Mouse (Mus musculus) macrophage (primary cell): ENCODE results near the gene Olfr166. TPM values are rescaled to one million over a fixed set of nuclear protein-coding genes. Genes with fewer than 3 reads are reported as not detected.
"Not testable (repeated sequence)": the region's sequence is repeated elsewhere in the genome, so short reads cannot be mapped to it uniquely, and the experiment has no call there.

Experiments used
- H3K27ac ChIP-seq: fragments of 350-480 bp; formaldehyde crosslinking; 2 replicates; pipeline ENCODE4 v1.9.0; 2021
- H3K36me3 ChIP-seq: fragments of 350-480 bp; formaldehyde crosslinking; 2 replicates; pipeline ENCODE4 v1.9.0; 2021; ENCODE audit errors: inconsistent target
- H3K4me3 ChIP-seq: fragments of 350-480 bp; formaldehyde crosslinking; 2 replicates; pipeline ENCODE4 v1.9.0; 2021; ENCODE audit errors: inconsistent target
- H3K79me2 ChIP-seq: fragments of 350-480 bp; formaldehyde crosslinking; 2 replicates; pipeline ENCODE4 v1.9.0; 2021; ENCODE audit errors: inconsistent target
- WGBS: methylation state at CpG from one replicate; pipeline ENCODE4 v1.1.7; 2026; ENCODE audit warnings: inconsistent platforms; ENCODE audit not compliant: missing documents; 5-methylcytosine and 5-hydroxymethylcytosine counted together
- polyA plus RNA-seq: library from polyadenylated mRNA; stranded (reverse); fragments of 250-400 nt; gene quantifications from 3 replicates; pipeline ENCODE4 v1.2.4, GENCODE M21; 2018; ENCODE audit warnings: inconsistent platforms
- total RNA-seq, 78 experiments: library from RNA; depleted of rRNA; stranded (reverse); fragments of 250-400 nt; gene quantifications; 1 replicate in 9 of 78; 2 replicates in 24 of 78; 3 replicates in 43 of 78; 4 replicates in 2 of 78; pipeline ENCODE4 v1.2.4; 2018; ENCODE audit warnings: inconsistent platforms in 56 of 78

Olfr166 gene
- not detected for total RNA-seq (2018; cell fraction: chromatin; rRNA removed)
- not detected for total RNA-seq (2018; cell fraction: cytosol; rRNA removed)
- total RNA-seq (2018; cell fraction: nucleus; rRNA removed): not detected
- polyA plus RNA-seq: not detected in 3 replicates

- no peaks in the 10 kb centered on the region for H3K79me2 ChIP-seq
- no peaks in the 10 kb centered on the region for H3K36me3 ChIP-seq
- no peak within 1 kb of the TSS for H3K27ac ChIP-seq
- no peak within 1 kb of the TSS for H3K4me3 ChIP-seq
Observed at GRCm38 (mm10) chr16:19483394-19483793, at the start of gene Olfr166. Olfr166 (plus strand) TSS chr16:19483694.

GRCm38 (mm10) chr16:19458741-19459140 lies 24.8 kb upstream of the Olfr166 start:
- not testable (repeated sequence) for H3K36me3 ChIP-seq, H3K4me3 ChIP-seq, H3K79me2 ChIP-seq, H3K27ac ChIP-seq
- 93% methylated on average over 4 of the region's 4 CpGs for WGBS

- Histone ChIP-seq H3K4me3 (no peak overlapping the region), H3K79me2 (no peaks in the 10 kb centered on the region), H3K27ac (no peak overlapping the region), H3K36me3 (no peaks in the 10 kb centered on the region)
- 100% methylated on average over 1 of the region's 1 CpGs for WGBS
Observed at GRCm38 (mm10) chr16:19464365-19464764, 19.1 kb upstream of the Olfr166 start.

- H3K27ac ChIP-seq: no peak within 1 kb of the TSS
- no peaks in the 10 kb centered on the region for H3K79me2 ChIP-seq
- WGBS: 83% methylated on average over 2 of the region's 2 CpGs
- H3K4me3 ChIP-seq: no peak within 1 kb of the TSS
- no peaks in the 10 kb centered on the region for H3K36me3 ChIP-seq
Observed at GRCm38 (mm10) chr16:19522166-19522565, 38.7 kb downstream of the Olfr166 start, which contains the start of gene Olfr167. Olfr167 (minus strand) TSS chr16:19522266.

- Histone ChIP-seq H3K27ac (no peak within 1 kb of the TSS), H3K36me3 (no peaks in the 10 kb centered on the region), H3K4me3 (no peak within 1 kb of the TSS)
Observed at GRCm38 (mm10) chr16:19535455-19535854, 52.0 kb downstream of the Olfr166 start, which contains the start of gene Olfr168. Olfr168 (minus strand) TSS chr16:19535555.

More at GRCm38 (mm10) chr16:19535455-19535854, 52.0 kb downstream of the Olfr166 start, which contains the start of gene Olfr168:
- H3K79me2 ChIP-seq: no peaks in the 10 kb centered on the region

Other genes starting within 250 kb of the Olfr166 start
- not detected in 3 replicates for gene Olfr164, start 169.6 kb upstream of the Olfr166 start, polyA plus RNA-seq
- gene Olfr165, start 60.6 kb upstream of the Olfr166 start, polyA plus RNA-seq: not detected in 3 replicates
- not detected in 3 replicates for gene Olfr167, start 38.6 kb downstream of the Olfr166 start, polyA plus RNA-seq
- gene Olfr168, start 51.9 kb downstream of the Olfr166 start, polyA plus RNA-seq: not detected in 3 replicates
- not detected in 3 replicates for gene Olfr169, start 88.1 kb downstream of the Olfr166 start, polyA plus RNA-seq
- not detected in 3 replicates for gene Olfr170, start 128.2 kb downstream of the Olfr166 start, polyA plus RNA-seq
- gene Olfr171, start 146.2 kb downstream of the Olfr166 start, polyA plus RNA-seq: not detected in 3 replicates
- gene Lamp3, start 222.7 kb downstream of the Olfr166 start, polyA plus RNA-seq: not detected in 3 replicates